Mouse (Mus musculus) left cerebral cortex, adult 11 months (tissue): ENCODE measurements around the gene Zfp472.

Experiments
- DNase-seq: peaks from one replicate; pipeline ENCODE4 v3.0.0; 2022; ENCODE audit warnings: low spot score

Zfp472 gene

DNA sequence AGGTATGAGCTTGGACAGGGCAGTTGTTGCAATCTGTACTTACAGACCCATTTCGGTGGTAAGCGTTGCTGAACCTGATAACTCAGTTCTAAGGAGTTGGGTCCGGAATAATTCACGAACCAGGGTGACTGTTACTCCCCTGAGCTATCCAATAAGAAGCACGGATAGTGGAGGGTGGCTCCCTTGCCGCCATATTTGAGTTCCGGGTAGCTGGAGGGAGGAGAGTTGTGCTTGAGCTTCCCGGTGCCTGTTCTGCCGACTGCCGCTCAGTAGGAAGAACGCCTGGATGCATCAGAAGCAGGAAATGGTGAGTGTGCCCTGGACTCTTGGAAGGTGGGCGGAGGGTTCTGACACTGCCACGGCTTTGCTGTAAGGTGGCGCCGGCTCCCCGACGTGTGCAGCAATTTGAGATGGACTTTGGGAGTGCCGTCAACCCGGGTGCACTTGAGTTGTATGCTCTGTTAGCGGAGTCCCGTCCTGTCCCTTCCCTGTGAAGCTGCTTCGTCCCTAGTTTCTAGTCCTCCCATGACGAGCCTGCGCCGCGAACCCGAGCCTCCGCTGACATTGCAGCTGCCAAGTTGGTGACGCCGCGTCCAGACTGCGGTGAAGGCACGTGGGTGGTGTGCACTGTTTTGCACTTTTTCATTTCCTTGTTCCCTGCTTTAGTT, at the start of gene Zfp472:
Zfp472 (plus strand) TSS at position 192 of the 668 bp plus-strand sequence.
- peak; percentile 87 for DNase-seq

DNA sequence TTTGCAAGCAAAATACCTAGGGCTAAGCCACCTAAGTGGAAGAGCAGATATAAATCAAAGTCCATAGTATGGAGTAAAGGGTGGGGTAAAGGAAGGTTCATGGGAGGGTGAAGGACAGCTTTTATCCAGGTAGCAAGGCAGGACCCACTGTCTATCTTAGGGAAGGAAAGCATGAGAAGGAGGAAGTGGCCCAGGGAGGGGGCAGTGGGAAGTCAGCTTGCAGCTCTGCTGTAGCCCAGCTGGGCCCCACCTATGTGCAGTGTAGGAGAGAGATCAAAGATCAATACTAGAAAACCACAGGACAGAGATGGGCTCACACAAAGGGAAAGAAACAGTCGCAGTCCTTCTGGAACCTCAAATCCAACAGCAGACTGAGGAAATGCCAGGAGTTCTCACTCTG, 49.5 kb upstream of the Zfp472 start:
- DNase-seq: no peak

DNA sequence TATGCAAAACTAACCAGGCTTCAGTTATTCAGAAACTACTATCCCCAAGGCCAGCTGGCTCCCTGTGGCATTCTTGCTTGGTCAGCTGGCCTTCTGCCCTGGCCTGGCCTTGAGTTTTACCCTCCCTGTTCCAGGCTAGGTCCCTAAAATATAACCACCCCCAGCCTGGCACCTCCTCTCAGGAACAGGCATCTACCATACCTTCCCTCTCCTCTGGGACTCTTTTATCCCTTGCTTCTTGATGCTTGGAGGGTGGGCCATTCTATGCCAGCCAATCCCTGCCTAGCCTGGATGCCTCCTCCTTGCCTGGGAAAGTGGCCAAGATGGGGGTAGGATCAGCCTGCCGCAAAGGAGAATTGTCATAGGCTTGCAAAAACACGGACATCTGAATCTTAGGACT, 48.5 kb upstream of the Zfp472 start, which contains the start of gene Cyp4f14:
Cyp4f14 (minus strand) TSS at position 212 of the 400 bp plus-strand sequence.
- no peak for DNase-seq

DNA sequence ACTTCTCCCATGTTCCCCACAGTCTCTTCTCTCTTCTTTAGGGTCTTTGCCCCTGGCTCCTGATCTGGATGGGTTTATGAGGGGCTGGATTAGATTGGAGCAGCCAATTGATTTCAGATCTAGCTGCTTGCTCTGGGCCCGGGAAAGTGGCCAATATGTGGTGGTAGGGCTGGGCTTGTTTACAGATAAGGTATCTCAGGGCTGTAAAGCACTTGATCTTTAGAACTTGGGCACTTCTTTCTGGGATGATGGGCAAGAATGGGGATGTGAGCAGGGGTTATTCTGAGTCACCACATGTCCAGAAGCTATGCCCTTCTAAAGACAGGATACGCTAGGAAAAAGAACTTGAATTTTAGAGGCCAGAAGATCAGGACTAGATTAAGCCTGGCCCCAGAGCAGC, 46.5 kb upstream of the Zfp472 start:
- no peak for DNase-seq

DNA sequence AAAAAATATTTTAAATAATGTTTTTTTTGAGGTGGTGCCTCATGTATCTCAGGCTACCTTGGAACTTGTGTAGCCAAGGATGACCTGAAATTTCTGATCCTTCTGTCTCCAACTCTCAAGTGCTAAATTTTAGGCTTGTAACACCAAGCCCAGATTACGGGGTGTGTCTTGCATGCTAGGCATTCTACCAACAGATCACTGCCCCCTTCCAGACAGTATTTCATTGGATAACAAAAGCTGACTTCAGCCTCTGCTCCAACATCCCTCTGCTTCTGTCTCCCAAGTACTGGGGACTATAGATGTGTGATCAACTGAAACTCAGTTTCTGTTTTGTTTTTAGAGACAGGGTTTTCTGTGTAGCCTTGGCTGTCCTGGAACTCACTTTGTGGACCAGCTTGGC, 41.9 kb upstream of the Zfp472 start:
- DNase-seq: no peak

DNA sequence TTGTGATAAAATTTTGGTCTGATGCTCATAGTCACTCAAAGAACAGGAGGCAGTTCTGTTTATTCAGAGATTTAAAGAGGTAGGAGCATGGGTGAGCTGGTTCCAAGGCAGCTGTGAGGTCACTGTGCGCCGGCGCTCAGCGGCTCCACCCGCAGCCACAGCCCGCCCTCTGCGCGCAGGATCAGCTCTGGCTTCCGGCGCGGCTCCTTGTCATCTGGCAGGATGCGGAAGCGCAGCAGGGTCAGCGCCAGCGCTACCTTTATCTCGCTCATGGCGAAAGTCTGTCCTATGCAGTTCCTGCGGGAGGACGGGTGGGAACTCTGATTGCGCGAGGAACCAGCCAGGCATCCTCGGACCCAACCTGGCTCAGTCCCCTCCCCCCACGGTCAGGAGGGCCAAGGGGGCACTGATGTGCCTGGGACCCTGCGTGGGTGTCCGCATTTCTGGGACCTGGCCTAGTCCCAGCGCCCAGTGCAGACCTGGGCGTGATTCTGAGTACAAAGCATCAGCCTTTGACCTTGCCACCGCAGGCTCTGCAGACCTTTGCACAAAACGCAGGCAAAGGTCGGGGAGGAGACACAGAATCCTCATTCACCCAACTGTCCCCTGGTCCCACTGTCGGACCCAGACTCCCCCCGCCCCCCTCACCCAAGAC, 40.8 kb upstream of the Zfp472 start:
- peak; percentile 51 for DNase-seq

DNA sequence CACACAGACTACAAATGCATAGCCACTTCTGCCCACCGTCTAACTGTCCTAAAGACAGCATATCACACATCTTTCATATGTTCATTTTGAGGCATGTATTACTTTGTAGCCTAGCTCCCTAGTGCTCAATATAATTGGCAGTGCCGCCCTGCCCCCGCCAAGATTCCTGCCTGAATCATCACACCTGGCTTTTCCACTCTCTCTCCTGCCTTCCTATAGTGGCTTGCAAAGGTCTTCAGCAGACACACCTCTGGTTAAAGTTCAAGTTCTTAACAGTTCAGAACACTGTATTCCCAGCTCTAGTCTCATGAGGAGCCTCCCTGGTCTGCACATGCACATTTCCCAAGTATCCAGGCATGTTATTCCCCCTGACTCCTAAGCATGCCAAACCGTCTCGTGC, 37.8 kb upstream of the Zfp472 start:
- no peak for DNase-seq

DNA sequence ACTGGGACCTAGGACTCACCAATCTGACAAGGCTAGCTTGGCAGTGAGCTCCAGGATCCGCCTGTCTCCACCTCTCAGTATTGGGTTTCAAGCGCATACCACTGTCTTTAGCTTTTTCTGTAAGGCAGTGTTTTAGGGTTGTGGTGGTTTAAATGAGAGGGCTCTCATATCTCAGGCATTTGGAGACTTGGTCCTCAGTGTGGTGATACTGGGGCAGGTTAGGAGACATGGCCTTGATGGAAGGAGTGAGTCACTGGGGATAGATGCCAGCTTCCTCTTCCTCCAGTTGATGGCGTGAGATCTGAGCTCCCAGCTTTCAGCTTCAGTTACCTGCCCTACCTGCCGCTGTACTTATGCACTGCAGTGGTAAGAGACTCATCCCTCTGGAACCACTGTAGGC, 25.8 kb upstream of the Zfp472 start:
- no peak for DNase-seq

DNA sequence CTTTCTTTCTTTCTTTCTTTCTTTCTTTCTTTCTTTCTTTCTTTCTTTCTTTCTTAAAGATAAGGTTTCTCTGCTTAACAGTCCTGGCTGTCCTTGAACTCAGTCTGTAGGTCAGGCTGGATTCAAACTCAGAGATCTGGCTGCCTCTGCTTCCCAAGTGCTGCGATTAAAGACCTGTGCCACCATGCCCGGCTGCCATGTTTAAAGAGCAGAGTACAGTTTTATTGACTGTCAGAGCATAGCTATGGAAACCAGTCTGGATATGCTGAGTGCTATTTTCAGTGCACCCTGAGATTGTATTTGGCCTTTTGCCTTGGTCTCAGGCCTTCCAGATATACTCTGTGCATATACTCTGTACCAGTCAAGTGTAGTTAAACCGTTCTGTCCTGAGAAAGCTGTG, 22.0 kb upstream of the Zfp472 start:
- DNase-seq: no peak

DNA sequence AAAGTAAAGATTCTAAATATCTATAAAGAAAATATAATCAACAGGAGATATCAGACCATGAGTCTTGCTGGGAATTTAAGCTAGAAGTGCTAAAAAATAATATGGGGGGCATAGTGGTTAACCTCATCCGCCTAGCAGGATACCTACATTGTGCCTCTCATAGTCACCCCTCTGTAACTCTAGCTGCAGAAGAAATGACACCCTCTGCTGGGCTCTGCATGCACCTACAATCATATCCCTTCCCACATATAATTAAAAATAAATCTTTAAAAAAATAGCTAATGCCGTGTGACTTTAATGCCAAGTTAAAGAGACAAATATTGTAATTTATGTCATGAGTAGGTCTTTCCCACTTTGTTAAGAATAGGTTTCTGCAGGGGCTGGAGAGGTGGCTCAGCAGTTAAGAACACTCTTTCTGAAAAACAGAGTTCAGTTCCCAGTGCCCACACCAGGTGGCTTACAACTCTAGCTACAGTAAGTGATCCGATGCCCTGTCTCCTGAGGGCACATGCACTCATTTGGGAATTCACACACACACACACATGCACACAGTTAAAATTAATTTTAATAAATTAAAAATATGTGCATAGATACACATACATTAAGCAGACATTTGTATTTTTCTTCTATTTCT, 21.1 kb upstream of the Zfp472 start:
- no peak for DNase-seq

DNA sequence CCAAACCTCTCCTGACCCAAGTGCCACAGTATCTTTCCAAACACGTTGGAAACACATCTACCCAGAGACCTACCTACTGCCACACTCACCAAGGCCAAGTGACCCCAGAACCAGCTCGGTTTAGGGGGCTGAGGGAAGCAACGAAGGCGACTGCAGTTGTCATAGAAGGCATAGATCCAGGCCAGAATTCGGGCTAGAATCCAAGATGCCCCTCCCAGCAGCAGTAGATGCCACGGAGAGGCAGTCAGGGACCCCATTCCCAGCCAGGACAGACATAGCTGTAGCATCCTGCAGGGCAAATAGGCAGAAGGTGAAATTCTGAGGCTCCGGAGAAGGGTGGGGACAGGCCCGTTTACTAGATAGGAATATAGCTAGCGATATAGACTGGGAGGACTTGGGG, 18.9 kb upstream of the Zfp472 start:
- DNase-seq: no peak

DNA sequence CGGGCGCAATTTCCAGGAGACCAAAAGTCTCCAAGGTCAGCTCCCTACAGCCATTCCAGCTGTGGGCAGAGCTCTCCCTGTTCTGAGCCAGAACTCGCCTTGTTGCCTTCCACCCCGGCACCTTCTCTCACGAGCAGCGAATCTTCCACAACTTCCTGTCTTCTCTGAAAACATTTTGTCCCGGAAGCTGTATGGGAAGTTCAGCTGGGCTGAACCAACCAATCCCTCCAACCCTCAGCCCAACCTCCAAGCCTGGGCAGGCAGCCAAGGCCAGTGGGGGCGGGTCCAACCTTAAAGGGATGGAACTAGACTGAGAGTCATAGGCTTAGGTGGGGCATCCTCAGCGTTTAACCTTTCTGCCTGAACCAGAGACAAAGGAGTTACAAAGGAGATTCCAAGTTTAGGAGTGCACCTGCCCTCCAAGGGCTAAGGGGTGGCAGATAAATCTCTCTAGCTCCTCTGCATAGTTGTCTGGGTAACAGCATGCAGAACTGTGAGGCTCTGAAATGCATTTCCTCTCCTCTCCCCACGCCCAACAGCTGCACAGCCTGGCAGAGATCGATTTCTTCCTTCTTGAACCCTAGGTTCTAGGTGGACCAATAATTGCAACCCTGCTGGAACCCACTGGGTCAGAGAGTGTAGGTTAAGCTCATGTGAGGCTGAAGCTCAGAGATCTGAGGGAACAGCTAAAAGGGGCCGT, 18.2 kb upstream of the Zfp472 start, which contains the start of gene Cyp4f13:
Cyp4f13 (minus strand) TSS at position 188 of the 700 bp plus-strand sequence.
- peak; percentile 81 for DNase-seq

DNA sequence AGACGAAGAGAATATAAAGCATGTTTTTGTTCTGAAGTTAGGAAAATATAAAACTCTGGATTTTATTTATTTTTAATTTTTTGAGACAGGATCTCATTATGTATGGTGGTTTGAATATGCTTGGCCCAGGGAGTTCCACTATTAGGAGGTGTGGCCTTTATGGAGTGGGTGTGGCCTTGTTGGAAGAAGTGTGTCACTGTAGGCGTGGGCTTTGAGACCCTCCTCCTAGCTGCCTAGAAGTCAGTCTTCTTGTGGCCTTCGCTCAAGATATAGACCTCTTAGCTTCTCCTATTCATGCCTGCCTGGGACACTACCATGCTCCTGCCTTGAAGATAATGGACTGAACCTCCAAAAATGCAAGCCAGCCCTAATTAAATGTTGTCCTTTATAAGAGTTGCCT, 15.5 kb upstream of the Zfp472 start:
- DNase-seq: no peak

DNA sequence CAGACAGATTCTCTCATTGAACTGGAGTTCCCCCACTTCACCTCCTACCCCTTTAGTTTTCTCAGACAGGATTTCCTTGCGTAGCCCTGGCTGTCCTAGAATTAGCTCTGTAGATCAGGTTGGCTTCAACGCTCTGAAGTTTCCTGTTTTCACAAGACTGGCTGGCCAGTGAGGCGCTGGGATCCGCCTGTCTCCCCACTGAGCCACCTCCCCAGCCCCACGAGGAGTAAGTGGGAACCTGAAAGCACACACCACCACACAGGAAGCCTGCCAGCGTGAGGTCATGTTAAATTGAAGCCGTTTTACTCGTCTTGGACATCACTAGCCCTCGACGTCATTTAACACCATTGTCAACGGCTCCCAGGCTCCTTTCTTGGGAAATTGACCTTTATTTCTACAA, 14.6 kb upstream of the Zfp472 start:
- no peak for DNase-seq

DNA sequence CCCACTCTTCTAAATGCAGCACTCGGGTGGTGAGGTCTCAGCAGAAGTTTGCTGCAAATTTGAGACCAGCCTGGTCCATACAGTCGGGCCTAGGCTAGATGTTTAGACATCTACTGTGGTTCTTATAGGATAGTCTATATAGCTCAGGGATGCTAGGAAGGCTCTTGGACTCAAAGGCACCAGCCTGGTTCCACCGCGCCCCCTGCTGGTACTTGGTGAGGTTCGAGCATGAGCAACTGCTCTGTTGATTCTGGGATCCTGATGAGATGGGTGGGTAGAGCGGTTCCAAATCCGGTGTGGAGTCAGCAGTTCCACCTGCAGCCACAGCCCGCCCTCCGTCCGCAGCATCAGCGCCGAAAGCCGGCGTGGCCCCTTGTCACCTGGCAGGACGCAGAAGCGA, 14.2 kb upstream of the Zfp472 start:
- peak; percentile 68 for DNase-seq

DNA sequence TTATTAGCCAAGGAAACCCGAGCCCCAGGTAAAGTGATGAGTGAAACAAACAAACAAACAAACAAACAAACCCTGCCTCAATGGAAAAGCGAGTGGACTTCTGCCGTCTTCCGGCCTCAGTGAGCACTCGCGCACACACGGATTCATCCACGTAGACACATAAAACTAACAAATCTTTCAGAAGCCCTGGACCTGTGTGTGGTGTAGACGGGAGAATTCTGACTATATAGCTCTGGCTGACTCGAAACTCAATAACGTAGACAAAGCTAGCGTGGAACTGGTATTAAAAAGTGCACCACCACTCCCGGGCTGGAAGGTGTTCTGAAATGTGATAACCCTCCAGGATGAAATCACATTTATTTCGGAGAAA, 376 bp upstream of the Zfp472 start:
- DNase-seq: no peak

DNA sequence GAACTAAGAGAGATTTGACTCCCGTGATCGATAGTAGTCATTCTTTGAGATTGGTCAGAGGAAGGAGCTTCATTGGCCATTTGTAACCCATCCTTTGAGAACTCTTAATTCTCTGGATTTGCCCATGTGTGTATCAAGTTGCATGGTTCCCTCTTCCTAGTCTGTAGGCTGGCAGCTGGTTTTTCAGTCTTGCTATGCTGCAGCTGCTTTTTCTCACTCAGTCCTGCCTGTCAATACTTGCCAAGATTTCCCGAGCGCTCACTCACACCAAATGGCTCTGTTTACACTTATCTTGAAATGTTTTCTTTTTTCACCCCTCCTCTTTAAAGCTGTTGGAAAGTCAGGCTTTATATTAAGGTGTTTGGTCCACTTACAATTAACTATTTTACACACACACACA, 15.7 kb downstream of the Zfp472 start:
- no peak for DNase-seq

DNA sequence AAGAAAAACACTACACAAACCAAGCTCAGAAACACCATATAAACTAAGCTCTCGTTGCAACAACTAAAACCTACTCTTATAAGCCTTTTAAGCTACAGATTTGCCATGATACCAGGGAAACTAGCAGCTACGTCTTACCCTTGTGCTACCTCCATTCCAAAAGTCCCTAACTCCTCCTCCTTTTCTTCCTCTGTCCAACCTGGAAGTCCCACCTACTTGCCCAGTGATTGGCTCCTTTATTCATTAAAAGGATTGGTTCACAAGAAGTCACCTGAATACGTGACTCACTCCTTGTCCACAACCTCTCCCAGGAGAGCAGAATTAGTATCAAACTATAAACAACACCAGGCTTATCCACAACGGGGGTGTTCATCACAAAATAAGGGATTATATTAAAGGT, 20.7 kb downstream of the Zfp472 start:
- no peak for DNase-seq

DNA sequence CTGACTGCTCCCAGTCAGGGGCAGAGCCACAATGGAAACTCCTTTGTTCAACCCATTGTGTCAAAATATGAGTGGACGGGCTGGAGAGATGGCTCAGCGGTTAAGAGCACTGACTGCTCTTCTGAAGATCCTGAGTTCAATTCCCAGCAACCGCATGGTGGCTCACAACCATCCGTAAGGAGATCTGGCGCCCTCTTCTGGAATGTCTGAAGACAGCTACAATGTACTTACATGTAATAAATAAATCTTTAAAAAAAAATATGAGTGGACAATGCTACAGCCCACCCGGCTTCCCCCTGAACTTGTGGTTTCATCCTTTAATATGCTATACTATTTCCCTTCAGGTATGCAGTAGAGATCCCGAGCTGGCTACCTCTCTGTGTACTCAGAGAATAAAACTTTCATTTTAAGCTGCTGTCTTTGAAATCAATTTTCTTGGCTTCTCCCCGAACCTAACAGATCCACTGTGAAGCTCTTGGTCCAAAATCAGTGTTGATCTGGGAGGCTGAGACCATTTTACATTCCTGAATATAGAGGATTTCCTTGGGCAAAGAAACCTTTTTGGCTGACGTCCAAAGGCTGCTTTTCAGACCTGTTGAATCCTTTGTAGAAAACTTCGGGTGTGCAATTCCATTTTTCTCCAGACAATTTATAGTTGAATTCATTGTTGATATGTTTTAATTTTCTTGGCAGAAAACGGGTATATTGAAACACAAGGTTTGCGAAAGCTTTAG, 26.5 kb downstream of the Zfp472 start:
- no peak for DNase-seq

DNA sequence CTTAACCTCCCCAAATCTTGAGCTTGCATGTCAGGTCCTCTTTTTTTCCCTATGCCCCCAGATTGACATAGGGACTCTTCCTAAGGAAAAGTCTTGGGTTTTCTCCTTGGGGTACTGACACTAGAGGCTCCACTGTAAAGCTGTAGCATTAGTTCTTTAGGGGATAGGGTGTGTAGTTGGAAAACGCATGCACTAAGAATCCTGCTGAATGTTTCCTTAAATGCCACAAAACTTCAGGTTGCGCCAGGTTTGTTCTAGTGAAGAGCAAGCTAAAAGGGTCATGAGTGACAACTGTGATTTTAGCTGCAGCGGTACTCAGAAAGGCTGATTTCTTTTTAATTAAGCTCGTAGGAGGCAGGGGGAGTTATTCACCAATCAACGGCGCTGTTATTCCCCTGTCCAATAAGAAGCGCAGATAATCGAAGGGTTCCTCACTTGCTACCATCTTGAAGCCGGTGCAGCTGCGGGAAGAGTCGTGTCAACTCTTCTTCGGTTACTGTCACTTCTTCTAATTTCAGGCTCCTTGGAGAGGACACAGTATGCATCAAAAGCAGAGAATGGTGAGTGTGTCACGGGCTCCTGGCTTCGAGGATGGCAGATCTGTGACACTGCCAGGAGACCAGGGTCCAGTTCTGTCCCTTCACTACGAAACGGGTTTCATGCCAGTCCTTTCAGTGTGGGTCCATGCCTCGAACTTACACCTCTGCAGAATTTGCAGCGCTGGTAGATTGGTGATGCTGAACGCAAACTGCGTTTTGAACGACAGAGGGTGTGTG, 27.3 kb downstream of the Zfp472 start, which contains the start of gene Zfp952:
Zfp952 (plus strand) TSS at position 431 of the 776 bp plus-strand sequence.
- DNase-seq: peak; percentile 92

DNA sequence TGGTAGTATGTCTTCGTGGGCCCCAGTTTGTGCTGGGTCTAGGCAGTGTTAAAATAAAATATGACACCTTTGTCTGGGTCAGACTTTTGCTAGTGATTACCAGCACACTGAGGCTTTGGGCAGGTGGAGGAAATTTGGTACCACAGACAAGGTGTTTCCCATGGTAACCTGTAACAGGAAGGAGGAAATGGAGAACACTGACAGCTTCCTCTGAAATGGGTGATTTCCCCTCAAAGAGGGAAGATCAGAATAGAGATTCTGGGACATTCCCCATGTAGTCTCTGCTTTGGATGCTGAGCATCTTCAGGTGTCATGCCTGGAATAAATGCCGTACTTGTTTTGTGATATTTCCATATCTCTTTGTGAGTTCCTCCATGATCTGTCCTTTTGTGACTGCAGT, 32.9 kb downstream of the Zfp472 start:
- no peak for DNase-seq
